Mouse (Mus musculus): ENCODE results near the gene Senp1.

The Senp1 gene

GRCm38 (mm10) chr15:98107703-98108296 is 14.3 kb upstream of the Senp1 start:
- no peak for DNase-seq (ENCODE audit: low spot score in 2 of 2)

GRCm38 (mm10) chr15:98107230-98107629 is 13.7 kb upstream of the Senp1 start:
- no peak for DNase-seq (ENCODE audit: low spot score in 2 of 2)

GRCm38 (mm10) chr15:98106506-98106905 is 13.0 kb upstream of the Senp1 start:
- no peak for DNase-seq (ENCODE audit: low spot score in 2 of 2)

GRCm38 (mm10) chr15:98102401-98102800 is 8.9 kb upstream of the Senp1 start:
- no peak for DNase-seq (ENCODE audit: low spot score in 2 of 2)

GRCm38 (mm10) chr15:98098519-98098918 is 5.0 kb upstream of the Senp1 start:
- no peak for DNase-seq (ENCODE audit: low spot score in 2 of 2)

- no peak for DNase-seq (ENCODE audit: low spot score in 2 of 2)
Measured at GRCm38 (mm10) chr15:98096957-98097356, 3.4 kb upstream of the Senp1 start.

- DNase-seq (ENCODE audit: low spot score in 2 of 2), result no peak
Measured at GRCm38 (mm10) chr15:98094905-98095304, 1.4 kb upstream of the Senp1 start.

GRCm38 (mm10) chr15:98092372-98093120 is 998 bp downstream of the Senp1 start, which contains the start of gene Pfkm:
TSS of gene Pfkm (plus strand) at chr15:98092589.
- DNase-seq (ENCODE audit: low spot score in 2 of 2), result no peak

- DNase-seq (ENCODE audit: low spot score in 2 of 2), result no peak
Measured at GRCm38 (mm10) chr15:98091841-98092240, 1.7 kb downstream of the Senp1 start.

- no peak for DNase-seq (ENCODE audit: low spot score in 2 of 2)
Measured at GRCm38 (mm10) chr15:98089421-98090183, 3.9 kb downstream of the Senp1 start.

GRCm38 (mm10) chr15:98088889-98089288 is 4.7 kb downstream of the Senp1 start:
- no peak for DNase-seq (ENCODE audit: low spot score in 2 of 2)

GRCm38 (mm10) chr15:98076901-98077300 is 16.6 kb downstream of the Senp1 start:
- DNase-seq (ENCODE audit: low spot score in 2 of 2), result no peak

GRCm38 (mm10) chr15:98075034-98075433 is 18.5 kb downstream of the Senp1 start:
- no peak for DNase-seq (ENCODE audit: low spot score in 2 of 2)

- DNase-seq (ENCODE audit: low spot score in 2 of 2), result no peak
Measured at GRCm38 (mm10) chr15:98074521-98074920, 19.0 kb downstream of the Senp1 start.

GRCm38 (mm10) chr15:98070376-98070775 is 23.2 kb downstream of the Senp1 start:
- DNase-seq (ENCODE audit: low spot score in 2 of 2), result no peak

- no peak for DNase-seq (ENCODE audit: low spot score in 2 of 2)
Measured at GRCm38 (mm10) chr15:98069566-98070245, 23.8 kb downstream of the Senp1 start.

- DNase-seq (ENCODE audit: low spot score in 2 of 2), result no peak
Measured at GRCm38 (mm10) chr15:98068506-98068905, 25.0 kb downstream of the Senp1 start.

GRCm38 (mm10) chr15:98067492-98067891 is 26.1 kb downstream of the Senp1 start:
- DNase-seq (ENCODE audit: low spot score in 2 of 2), result no peak

GRCm38 (mm10) chr15:98066602-98067001 is 26.9 kb downstream of the Senp1 start:
- DNase-seq (ENCODE audit: low spot score in 2 of 2), result no peak

GRCm38 (mm10) chr15:98065881-98066280 is 27.7 kb downstream of the Senp1 start:
- DNase-seq (ENCODE audit: low spot score in 2 of 2), result no peak

- no peak for DNase-seq (ENCODE audit: low spot score in 2 of 2)
Measured at GRCm38 (mm10) chr15:98055246-98055645, 38.3 kb downstream of the Senp1 start.

GRCm38 (mm10) chr15:98051685-98052084 is 41.9 kb downstream of the Senp1 start:
- DNase-seq (ENCODE audit: low spot score in 2 of 2), result no peak

Measured in heart, adult 9 months (tissue).